Mouse (Mus musculus) liver, embryonic 14.5 days (tissue): ENCODE results near the gene Fads6.

Experiments
- CTCF ChIP-seq: IDR thresholded peaks from 2 replicates; pipeline ENCODE4 v1.5.1; 2016; ENCODE audit warnings: antibody characterized with exemption, low read depth, control low read depth
- EP300 ChIP-seq: IDR thresholded peaks from 2 replicates; pipeline ENCODE4 v1.6.1; 2016; ENCODE audit warnings: antibody characterized with exemption, low read depth

- TF ChIP-seq CTCF (no peak), EP300 (no peak)
Measured at GRCm38 (mm10) chr11:115298160-115298559, 697 bp upstream of the Fads6 start.
